Mouse (Mus musculus) kidney, embryonic 16.5 days (tissue): ENCODE data around the gene Cenpq. TPM values are rescaled to one million over a fixed set of nuclear protein-coding genes. Genes with fewer than 3 reads are reported as not detected.

ENCODE experiments used
- ATAC-seq: fragments of 200-750 bp; cut with Nextera tagmentation; 2 replicates; pipeline ENCODE4 v1.8.0; 2017; ENCODE audit warnings: moderate TSS enrichment; ENCODE audit not compliant: low FRiP score, low TSS enrichment
- H3K27ac ChIP-seq: fragments of 300-500 bp; sonication (generic); 2 replicates; pipeline ENCODE4 v1.5.1; 2014; ENCODE audit warnings: low read length
- H3K27me3 ChIP-seq: fragments of 300-500 bp; sonication (generic); 2 replicates; pipeline ENCODE4 v1.6.1; 2014; ENCODE audit warnings: low read length, control low read depth, mixed read lengths; ENCODE audit not compliant: insufficient read depth
- H3K36me3 ChIP-seq: fragments of 300-500 bp; sonication (generic); 2 replicates; pipeline ENCODE4 v1.6.1; 2014; ENCODE audit warnings: low read length, control low read depth, mixed read lengths; ENCODE audit not compliant: insufficient read depth
- H3K4me1 ChIP-seq: fragments of 300-500 bp; sonication (generic); 2 replicates; pipeline ENCODE4 v1.6.1; 2014; ENCODE audit warnings: low read length, control low read depth, mixed read lengths; ENCODE audit not compliant: insufficient read depth
- H3K4me2 ChIP-seq: fragments of 300-500 bp; sonication (generic); replicated peaks from 2 replicates; pipeline ENCODE4 v1.6.1; 2014; ENCODE audit warnings: low read depth, low read length
- H3K4me3 ChIP-seq: fragments of 300-500 bp; sonication (generic); 2 replicates; pipeline ENCODE4 v1.5.1; 2014; ENCODE audit warnings: mild to moderate bottlenecking, low read length
- H3K9ac ChIP-seq: fragments of 300-500 bp; sonication (generic); replicated peaks from 2 replicates; pipeline ENCODE4 v1.6.1; 2014; ENCODE audit warnings: low read length
- H3K9me3 ChIP-seq: fragments of 300-500 bp; sonication (generic); 2 replicates; pipeline ENCODE4 v1.6.1; 2016; ENCODE audit warnings: low read length, control low read depth
- WGBS: fragments of 180-500 bp; shearing (Covaris S2); extraction: QIAGEN DNeasy Blood & Tissue Kit; methylation state at CpG from one replicate; pipeline ENCODE4 v1.1.7; 2014; 5-methylcytosine and 5-hydroxymethylcytosine counted together
- polyA plus RNA-seq: library from polyadenylated mRNA; unstranded; fragments of >200 nt; fragmentation: Nextera tagmentation; extraction: Ambion mirVana; gene quantifications from 2 replicates; pipeline ENCODE4 v1.2.1, GENCODE M21; 2015

The Cenpq gene
- polyA plus RNA-seq, 1 experiment from 2014 or later: 28.9 TPM

DNA sequence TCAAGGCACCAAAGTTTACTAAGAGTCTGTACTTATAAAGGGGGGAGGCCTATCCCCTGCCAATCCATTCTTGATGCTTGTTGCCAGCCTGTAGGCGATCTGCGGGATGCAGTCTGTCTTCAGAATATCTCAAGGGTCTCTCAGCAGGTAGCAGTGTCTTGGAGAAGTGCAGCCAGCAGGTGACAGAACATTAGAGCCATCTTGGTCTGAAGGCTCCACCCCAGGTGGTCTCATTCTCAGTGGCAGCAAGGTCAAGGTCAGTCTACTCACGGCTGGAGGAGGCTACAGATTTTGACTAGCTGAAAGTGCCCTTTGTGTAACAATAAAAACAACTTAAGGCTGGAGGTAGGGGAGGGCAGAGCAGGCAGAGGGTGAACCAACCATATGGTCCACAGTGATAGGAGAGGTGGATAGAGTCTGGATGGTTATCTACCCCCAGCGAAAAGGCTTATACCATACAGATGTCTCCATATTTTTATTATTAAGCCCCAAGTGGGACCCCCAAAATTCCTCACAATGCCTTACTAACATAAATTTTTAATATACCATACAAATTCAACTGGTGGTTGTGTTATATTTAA is 35.0 kb downstream of the Cenpq start:
- H3K9ac ChIP-seq: no peak overlapping the region
- no peaks in the 10 kb centered on the region for H3K9me3 ChIP-seq
- H3K4me1 ChIP-seq: 0 out of 2 replicates have a peak, but pooled peaks cover 3% of the 10 kb centered on the region
- ATAC-seq: no peak
- no peak overlapping the region for H3K4me3 ChIP-seq
- no peak overlapping the region for H3K4me2 ChIP-seq
- no peak overlapping the region for H3K27ac ChIP-seq
- 52% methylated on average over 4 of the region's 4 CpGs for WGBS
- H3K36me3 ChIP-seq: no peaks in the 10 kb centered on the region
- no peaks in the 10 kb centered on the region for H3K27me3 ChIP-seq

DNA sequence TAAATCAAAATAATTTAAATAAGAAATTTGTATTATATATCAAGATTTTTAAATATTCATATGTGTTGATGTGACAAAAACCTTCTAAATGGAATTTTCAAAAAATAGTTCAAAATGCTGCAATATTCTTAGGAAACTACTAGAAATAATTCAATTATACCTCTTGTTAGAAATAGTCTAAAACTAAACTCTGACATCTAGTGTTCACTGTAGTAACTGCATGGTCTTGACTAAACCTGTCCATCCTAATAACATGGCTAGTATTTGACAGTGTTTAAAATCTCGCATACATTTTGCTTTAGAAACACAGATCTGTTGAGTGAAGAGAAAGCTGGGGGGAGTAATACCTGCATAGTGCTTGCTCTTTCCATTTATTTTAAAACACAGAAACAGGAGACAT is 38.0 kb downstream of the Cenpq start:
- Histone ChIP-seq H3K4me1 (no peaks in the 10 kb centered on the region), H3K4me2 (no peak overlapping the region), H3K36me3 (no peaks in the 10 kb centered on the region), H3K9ac (no peak overlapping the region), H3K27me3 (no peaks in the 10 kb centered on the region), H3K27ac (no peak overlapping the region), H3K9me3 (no peaks in the 10 kb centered on the region), H3K4me3 (no peak overlapping the region)
- 68% methylated on average over 1 of the region's 1 CpGs for WGBS
- no peak for ATAC-seq

DNA sequence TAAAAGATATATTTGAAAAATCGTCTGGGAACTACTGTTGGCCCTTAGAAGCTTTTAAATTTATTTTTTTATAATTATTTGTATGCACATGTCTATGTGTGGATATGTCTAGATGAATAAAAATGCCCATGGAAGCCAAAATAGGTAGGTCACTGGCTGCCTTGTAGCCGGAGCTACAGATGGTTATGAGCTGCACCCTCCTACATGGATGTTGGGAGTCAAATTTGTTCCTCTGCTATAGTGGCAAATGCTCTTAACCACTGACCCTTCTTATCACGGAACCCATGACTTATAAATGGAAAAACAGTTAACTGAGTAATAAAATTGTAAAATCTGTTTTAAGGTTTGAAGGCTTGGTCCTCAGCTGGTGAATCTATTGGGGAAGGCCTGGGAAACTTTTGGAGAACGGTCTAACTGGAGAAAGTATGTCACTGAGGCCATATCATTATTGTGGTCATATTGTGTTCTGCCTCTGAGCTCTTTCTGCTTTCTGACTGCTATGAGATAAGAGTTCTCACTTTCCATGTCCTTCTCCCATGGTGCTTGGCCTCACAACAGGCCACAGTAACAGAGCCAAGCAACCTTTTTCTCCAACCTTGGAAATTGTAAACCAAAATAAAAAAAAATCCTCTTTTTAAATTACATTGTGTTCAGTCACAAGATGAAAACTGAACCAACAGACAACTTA is 46.9 kb downstream of the Cenpq start:
- Histone ChIP-seq H3K36me3 (no peaks in the 10 kb centered on the region), H3K9ac (no peak overlapping the region), H3K27ac (no peak overlapping the region), H3K4me2 (no peak overlapping the region), H3K27me3 (no peaks in the 10 kb centered on the region), H3K4me3 (no peak overlapping the region), H3K4me1 (no peaks in the 10 kb centered on the region), H3K9me3 (no peaks in the 10 kb centered on the region)
- ATAC-seq: no peak
- WGBS: 78% methylated on average over 4 of the region's 4 CpGs

DNA sequence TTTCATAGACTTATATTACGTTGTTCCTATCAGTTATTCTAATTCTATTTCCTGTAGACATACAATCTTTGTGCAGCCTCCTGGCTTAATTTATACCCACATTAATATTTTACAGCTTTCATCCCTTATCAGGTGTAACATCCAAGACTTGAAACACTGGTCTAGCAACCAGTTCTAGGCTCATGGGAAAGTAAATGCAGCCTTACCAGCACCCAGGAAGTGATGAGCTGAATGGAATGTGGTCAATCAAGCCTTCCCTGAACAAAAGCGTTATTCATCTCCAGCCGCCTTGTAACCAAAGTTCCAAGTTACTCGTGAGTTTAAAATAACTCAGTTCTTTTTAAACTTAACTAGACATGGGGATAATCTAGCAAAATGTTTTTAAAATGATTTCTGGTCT is 49.7 kb downstream of the Cenpq start:
- H3K4me3 ChIP-seq: no peak overlapping the region
- H3K36me3 ChIP-seq: no peaks in the 10 kb centered on the region
- no peaks in the 10 kb centered on the region for H3K4me1 ChIP-seq
- no peaks in the 10 kb centered on the region for H3K9me3 ChIP-seq
- no peak overlapping the region for H3K4me2 ChIP-seq
- ATAC-seq: no peak
- no peaks in the 10 kb centered on the region for H3K27me3 ChIP-seq
- H3K27ac ChIP-seq: no peak overlapping the region
- 79% methylated on average over 4 of the region's 4 CpGs for whole genome bisulfite sequencing
- no peak overlapping the region for H3K9ac ChIP-seq

DNA sequence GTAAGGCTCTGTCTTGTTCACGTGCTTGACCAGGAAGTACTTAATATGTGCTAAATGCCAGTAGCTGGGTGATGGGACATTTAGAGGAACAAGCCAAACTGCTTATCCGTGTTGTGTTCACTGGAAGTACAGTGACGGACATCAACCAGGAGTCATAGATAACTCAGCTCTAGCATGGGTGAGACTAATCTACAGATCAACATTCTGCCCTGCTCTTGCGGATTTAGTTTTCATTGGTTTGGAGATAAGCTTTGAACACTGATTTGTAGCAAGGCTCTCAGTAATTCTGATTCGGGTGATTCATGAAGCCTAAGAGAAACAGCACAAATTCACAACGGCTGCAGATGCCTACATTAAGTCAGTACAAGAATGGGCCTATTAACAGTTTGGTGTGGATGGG is 52.7 kb downstream of the Cenpq start:
- WGBS: 90% methylated on average over 6 of the region's 6 CpGs
- Histone ChIP-seq H3K4me1 (no peaks in the 10 kb centered on the region; the same call in 1 of the 2 replicates), H3K9ac (no peak overlapping the region), H3K36me3 (no peaks in the 10 kb centered on the region), H3K27ac (no peak overlapping the region), H3K4me2 (no peak overlapping the region), H3K4me3 (no peak overlapping the region), H3K9me3 (no peaks in the 10 kb centered on the region), H3K27me3 (no peaks in the 10 kb centered on the region)
- no peak for ATAC-seq

DNA sequence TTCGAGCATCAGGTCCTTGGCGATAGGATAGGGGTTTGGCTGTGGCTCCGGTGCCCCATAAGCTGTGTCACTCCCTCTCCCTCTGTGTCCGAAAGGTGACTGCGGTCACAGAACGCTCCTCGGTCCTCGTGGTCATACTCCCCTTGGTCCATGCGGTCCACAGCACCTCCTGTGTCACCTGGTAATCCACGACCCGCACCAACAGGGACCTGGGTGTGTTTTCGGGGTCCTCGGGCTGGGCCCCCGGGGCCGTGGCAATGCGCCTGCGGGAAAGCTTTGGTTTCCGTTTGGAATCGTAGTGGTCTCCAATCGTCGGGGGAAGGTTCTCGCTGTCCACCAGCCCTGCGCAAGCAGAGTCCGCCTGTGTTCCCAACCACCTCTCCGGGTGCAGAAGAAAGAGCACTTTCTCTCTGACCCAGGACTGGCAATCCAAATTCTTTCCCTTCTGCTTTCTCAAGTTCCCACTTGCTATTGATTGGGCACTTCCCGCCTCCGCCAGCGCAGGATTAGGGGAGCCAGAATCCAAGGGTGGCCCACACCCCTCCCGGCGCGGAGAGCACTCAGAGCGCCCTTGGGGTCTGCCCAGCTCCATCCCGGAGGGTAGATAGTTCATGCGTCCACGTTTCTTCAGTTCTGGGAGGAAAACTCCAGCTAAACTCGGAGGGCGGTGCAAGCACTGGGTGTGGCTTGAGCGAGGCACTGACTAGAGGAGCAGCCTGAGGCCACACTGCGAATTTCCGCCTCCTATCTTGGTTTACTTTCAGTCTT is 54.7 kb downstream of the Cenpq start, which contains the start of gene 9130008F23Rik:
Gene 9130008F23Rik (minus strand): TSS at position 636 of the 768 bp plus-strand sequence.
- peak; percentile 86 for ATAC-seq
- Histone ChIP-seq H3K4me2 (peak within 1 kb of the TSS; percentile 82), H3K9me3 (no peaks in the 10 kb centered on the region), H3K4me1 (no peaks in the 10 kb centered on the region; the same call in 1 of the 2 replicates), H3K27me3 (no peaks in the 10 kb centered on the region), H3K4me3 (peak within 1 kb of the TSS; percentile 77), H3K36me3 (no peaks in the 10 kb centered on the region), H3K9ac (peak within 1 kb of the TSS; percentile 78), H3K27ac (peak within 1 kb of the TSS; percentile 45; the same call in 1 of the 2 replicates)
- under 1% methylated on average over 40 of the region's 40 CpGs for WGBS

DNA sequence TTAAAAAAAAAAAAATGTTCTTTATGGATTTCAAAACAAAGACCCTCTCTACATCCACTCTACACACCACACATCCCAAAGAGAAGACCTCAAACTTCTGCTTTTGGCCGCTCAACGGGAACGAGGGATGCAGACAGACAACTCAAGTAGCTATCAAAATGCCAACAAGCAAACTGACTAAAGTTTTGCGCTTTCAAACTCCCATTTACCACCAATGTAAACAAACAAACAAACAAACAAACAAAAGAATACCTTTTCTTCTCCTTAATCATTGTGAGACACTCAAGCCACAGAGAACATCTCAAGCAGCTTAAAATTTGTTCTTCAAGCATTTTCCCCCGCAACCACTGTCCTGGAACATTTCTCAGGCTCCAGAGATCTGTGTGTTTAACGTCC is 55.3 kb downstream of the Cenpq start:
- Histone ChIP-seq H3K9ac (peak overlapping the region; percentile 78), H3K4me3 (peak overlapping the region; percentile 77)

DNA sequence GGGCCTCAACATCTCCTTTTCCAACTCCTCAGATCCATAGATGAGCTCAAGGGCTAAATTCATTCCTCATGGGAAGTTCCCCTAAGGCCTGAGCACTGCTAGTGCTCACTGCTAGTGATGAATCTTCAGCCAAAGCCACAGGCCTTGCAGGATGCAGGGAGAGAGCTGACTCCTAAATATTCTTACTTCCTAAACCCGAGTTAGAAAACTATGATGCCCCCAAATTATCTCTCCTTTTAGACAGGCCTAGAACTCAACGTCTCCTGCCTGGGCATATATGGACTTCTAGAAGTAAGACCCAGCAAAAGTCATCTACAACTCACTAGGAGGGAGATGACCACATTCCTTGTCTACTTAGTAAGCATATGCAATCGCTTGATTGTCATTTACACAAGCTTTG is 57.1 kb downstream of the Cenpq start:
- no peak for ATAC-seq
- H3K27me3 ChIP-seq: no peaks in the 10 kb centered on the region
- H3K4me2 ChIP-seq: peak overlapping the region; percentile 82
- H3K36me3 ChIP-seq: no peaks in the 10 kb centered on the region
- peak overlapping the region; percentile 12; the same call in 1 of the 2 replicates for H3K4me3 ChIP-seq
- 48% methylated on average over 3 of the region's 3 CpGs for WGBS
- peaks cover 10% of the 10 kb centered on the region for H3K4me1 ChIP-seq
- H3K9ac ChIP-seq: no peak overlapping the region
- H3K9me3 ChIP-seq: no peaks in the 10 kb centered on the region
- H3K27ac ChIP-seq: no peak overlapping the region

More for the DNA sequence above, 55.3 kb downstream of the Cenpq start:
- Histone ChIP-seq H3K36me3 (no peaks in the 10 kb centered on the region), H3K27me3 (no peaks in the 10 kb centered on the region), H3K4me1 (no peaks in the 10 kb centered on the region; the same call in 1 of the 2 replicates), H3K27ac (no peak overlapping the region), H3K4me2 (peak overlapping the region; percentile 82), H3K9me3 (no peaks in the 10 kb centered on the region)
- ATAC-seq: no peak
- WGBS: 14% methylated on average over 6 of the region's 6 CpGs

DNA sequence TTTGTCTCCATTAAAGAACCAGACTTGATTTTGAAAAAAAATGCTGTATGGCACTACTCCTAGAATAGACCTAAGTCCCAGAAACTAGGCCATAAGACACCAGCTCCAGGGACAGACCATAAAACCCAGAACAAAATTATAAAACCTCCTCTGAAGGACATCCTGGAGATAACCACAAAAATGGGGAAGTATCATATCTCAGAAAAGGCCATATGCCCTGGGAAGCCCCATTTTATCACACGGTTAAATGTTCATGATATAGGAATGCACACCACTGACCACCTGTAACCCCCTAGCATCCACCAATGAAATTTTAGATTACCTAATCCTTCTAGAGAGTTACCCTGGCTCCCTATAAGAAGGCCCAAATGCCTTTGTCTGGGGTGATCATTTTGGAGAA is 59.3 kb downstream of the Cenpq start:
- WGBS: 86% methylated on average over 1 of the region's 1 CpGs
- Histone ChIP-seq H3K4me2 (no peak overlapping the region), H3K27me3 (no peaks in the 10 kb centered on the region), H3K9me3 (no peaks in the 10 kb centered on the region), H3K27ac (no peak overlapping the region), H3K9ac (no peak overlapping the region), H3K36me3 (no peaks in the 10 kb centered on the region), H3K4me3 (no peak overlapping the region), H3K4me1 (peaks cover 10% of the 10 kb centered on the region)
- no peak for ATAC-seq
